Mouse (Mus musculus): ENCODE results near the gene Cerkl. TPM values are rescaled to one million over a fixed set of nuclear protein-coding genes. Genes with fewer than 3 reads are reported as not detected.

Cerkl gene
- polyA plus RNA-seq, 1 experiment from 2014 or later = 0.30 TPM

DNA sequence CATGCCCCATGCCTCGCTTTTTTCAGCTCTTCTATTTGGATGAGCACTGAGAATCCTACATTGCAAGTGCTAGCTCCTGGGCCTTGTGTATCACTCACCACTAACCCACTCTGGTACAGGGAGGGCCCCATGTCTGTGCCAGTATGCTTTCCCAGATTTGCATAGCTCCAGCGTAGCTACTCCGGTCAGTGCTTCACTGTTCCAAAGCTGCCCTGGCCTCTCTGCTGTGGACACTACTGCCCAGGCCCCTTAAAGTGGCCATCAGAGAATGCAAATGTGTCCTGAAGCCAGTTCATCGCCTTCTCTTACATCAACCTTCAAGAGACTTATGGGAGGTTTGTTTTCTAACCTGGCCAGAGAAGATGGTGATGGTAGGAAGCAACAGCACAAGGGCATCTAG is 86.7 kb downstream of the Cerkl start:
- no peak overlapping the region for H3K27ac ChIP-seq
- no peak overlapping the region for H3K4me2 ChIP-seq
- no peak overlapping the region for H3K4me3 ChIP-seq
- WGBS = 82% methylated on average over 4 of the region's 4 CpGs
- H3K4me1 ChIP-seq = no peaks in the 10 kb centered on the region
- ATAC-seq (ENCODE audit: borderline replicate concordance, extremely low read depth, low FRiP score, low TSS enrichment) = no peak
- no peak overlapping the region for H3K9ac ChIP-seq
- H3K9me3 ChIP-seq = no peaks in the 10 kb centered on the region
- no peaks in the 10 kb centered on the region for H3K27me3 ChIP-seq
- H3K36me3 ChIP-seq = no peaks in the 10 kb centered on the region

DNA sequence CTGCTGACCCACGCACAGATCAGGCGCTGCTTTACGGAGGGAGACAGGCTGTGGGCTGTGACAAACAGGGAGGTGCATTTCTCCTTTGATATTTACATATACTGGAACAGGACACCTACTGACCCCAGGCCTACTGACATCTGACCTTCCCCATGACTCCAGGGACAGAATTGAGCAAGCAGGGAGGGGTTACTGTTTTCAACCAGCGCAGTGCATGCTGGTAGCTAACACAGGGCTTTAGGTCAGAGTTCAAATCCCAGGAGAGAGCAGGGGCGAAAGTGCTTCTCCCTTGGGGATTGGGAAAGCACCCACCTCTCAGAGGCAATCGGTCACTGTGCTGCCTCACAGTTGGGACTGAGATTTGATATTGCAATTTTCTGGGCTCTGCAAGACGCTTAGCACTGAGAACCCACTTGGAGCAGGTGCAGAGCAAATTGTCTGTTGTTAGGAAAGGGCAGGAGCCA is 87.5 kb downstream of the Cerkl start:
- no peaks in the 10 kb centered on the region for H3K4me1 ChIP-seq
- H3K4me2 ChIP-seq = no peak overlapping the region
- WGBS = 55% methylated on average over 7 of the region's 7 CpGs
- ATAC-seq (ENCODE audit: borderline replicate concordance, extremely low read depth, low FRiP score, low TSS enrichment) = no peak; the same call in 1 of the 2 replicates
- no peak overlapping the region for H3K9ac ChIP-seq
- H3K4me3 ChIP-seq = no peak overlapping the region
- no peaks in the 10 kb centered on the region for H3K36me3 ChIP-seq
- H3K9me3 ChIP-seq = no peaks in the 10 kb centered on the region
- no peaks in the 10 kb centered on the region for H3K27me3 ChIP-seq
- H3K27ac ChIP-seq = no peak overlapping the region

DNA sequence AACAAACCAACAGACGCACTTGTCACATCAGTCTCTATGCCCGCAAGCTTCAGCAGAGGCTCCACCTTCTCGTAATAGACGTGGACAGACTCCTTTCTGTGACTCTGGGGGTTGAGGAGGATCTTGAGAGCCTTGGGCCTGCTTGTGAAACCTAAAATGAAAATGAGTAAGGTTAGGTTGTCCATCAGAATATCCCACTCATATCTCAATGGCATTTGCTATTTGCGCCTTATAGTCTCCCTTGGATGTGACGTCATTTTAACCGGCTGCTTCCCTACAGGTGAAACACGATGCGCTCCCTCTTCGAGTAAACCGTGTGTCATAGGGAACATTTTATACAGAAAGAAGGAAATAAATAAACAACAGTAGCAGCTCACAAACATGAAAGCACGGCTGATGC is 87.9 kb downstream of the Cerkl start:
- WGBS = 72% methylated on average over 12 of the region's 12 CpGs
- no peak overlapping the region for H3K27ac ChIP-seq
- no peak overlapping the region for H3K4me3 ChIP-seq
- H3K4me2 ChIP-seq = no peak overlapping the region
- H3K9ac ChIP-seq = no peak overlapping the region
- no peaks in the 10 kb centered on the region for H3K9me3 ChIP-seq
- no peaks in the 10 kb centered on the region for H3K36me3 ChIP-seq
- no peaks in the 10 kb centered on the region for H3K27me3 ChIP-seq
- ATAC-seq (ENCODE audit: borderline replicate concordance, extremely low read depth, low FRiP score, low TSS enrichment) = no peak
- H3K4me1 ChIP-seq = no peaks in the 10 kb centered on the region

DNA sequence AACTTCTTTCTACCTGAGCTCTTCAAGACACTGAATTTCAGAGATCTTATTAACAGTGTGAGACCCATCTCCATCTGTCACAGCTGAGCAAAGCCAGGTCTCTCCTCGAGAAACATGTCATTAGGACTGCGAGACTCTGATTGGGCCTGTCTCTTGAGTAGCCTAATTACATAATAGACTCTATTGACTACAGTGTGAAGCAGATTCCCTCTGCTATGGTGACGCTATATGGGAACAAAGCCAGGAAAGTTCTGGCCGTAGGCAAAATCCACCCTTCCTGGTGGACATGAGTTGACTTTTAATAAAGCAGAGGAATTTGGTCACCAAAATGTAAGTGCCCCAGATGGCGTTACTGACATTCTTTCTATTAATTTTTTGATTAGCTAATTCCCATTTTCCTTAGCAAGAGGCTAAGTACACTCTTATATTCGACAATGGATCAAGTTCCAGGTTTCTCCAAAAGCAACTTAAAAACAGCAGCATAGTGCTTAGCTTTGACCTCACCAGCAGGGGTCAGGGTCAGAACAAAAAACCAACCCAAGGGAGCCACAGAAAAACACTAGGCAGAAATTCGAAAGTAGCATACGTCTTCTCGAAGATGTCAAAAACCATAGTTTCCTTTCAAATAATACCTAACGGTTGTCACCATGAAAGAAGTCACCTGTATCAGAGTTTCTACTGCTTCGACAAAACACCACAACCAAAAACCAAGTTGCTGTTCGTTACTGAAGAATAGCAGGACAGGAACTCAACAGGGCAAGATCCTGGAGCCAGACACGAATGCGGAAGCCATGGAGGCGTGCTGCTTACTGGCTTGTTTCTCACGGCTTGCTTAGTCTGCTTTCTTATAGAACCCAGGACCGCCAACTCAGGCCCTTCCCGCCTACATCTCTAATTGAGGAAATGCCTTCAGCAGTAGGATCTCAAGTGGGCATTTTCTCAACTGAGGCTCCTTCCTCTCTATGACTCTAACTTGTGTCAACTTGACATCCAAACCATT is 88.8 kb downstream of the Cerkl start:
- Histone ChIP-seq H3K4me3 (no peak overlapping the region), H3K36me3 (no peaks in the 10 kb centered on the region), H3K4me2 (no peak overlapping the region), H3K9ac (no peak overlapping the region), H3K27me3 (no peaks in the 10 kb centered on the region), H3K9me3 (no peaks in the 10 kb centered on the region), H3K4me1 (no peaks in the 10 kb centered on the region), H3K27ac (no peak overlapping the region)
- WGBS = 71% methylated on average over 18 of the region's 18 CpGs
- no peak for ATAC-seq (ENCODE audit: borderline replicate concordance, extremely low read depth, low FRiP score, low TSS enrichment)

DNA sequence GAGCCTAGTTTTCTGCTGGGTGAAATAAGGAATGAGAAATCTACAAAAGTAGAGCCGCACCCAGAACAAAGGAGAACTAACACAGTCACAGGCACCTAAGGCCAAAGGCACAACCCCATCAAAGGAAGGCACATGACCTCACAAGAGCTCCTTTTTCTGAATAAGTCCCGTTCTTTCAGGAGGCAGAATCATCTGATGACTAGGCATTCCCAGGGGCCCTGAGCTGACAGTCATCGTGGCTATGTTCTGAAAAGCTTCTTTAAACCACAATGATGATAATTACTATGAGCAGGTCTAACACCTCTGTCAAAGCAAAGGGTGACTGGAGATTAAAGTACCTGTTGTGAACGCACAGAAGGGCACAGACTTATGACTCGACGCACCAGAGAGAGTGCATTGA is 92.7 kb downstream of the Cerkl start:
- H3K4me1 ChIP-seq = no peaks in the 10 kb centered on the region
- no peak overlapping the region for H3K4me3 ChIP-seq
- no peak overlapping the region for H3K27ac ChIP-seq
- no peak for ATAC-seq (ENCODE audit: borderline replicate concordance, extremely low read depth, low FRiP score, low TSS enrichment)
- no peak overlapping the region for H3K9ac ChIP-seq
- H3K4me2 ChIP-seq = no peak overlapping the region
- no peaks in the 10 kb centered on the region for H3K27me3 ChIP-seq
- 64% methylated on average over 6 of the region's 6 CpGs for WGBS
- H3K9me3 ChIP-seq = no peaks in the 10 kb centered on the region
- no peaks in the 10 kb centered on the region for H3K36me3 ChIP-seq

DNA sequence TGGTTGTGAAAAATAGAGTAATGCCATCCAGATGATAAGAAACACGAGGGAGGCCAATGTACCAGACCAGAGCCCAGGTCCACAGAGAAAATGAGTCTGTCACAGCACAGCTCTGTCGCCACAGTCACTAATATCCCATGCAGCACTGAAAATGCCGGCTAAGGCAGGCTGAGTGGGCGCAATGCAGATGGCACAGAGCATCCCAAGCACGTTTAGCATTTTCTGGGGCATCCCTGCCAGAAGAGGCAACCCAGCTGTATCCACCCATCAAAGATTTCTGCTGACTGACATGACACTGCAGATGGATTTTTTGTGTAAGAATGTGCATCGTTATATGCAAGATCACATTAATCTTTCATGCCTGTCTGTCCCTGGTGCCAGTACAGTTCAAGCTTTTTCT is 94.6 kb downstream of the Cerkl start:
- Histone ChIP-seq H3K36me3 (no peaks in the 10 kb centered on the region), H3K27ac (no peak overlapping the region), H3K4me1 (no peaks in the 10 kb centered on the region), H3K4me2 (no peak overlapping the region), H3K9me3 (no peaks in the 10 kb centered on the region), H3K9ac (no peak overlapping the region), H3K4me3 (no peak overlapping the region), H3K27me3 (no peaks in the 10 kb centered on the region)
- ATAC-seq (ENCODE audit: borderline replicate concordance, extremely low read depth, low FRiP score, low TSS enrichment) = no peak
- WGBS = 54% methylated on average over 6 of the region's 6 CpGs

DNA sequence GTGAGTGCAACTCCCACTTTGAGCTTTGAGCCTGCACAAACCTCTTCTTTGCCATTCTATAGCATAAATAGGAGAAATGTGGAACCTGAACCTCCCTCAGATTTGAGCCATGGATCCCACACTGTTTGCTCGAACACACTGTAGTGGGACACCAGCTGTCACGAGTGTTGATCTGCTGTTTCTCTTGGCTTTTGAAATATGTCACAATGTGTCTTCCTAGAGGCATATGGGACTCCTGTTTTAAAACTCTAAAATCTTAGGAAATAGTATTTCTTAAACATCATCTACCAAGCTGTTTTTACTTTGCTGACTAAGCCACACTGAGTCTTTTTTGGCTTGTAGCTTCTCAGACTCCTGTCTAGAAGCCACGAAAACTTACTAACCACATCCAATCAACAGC is 98.8 kb downstream of the Cerkl start:
- Histone ChIP-seq H3K4me2 (no peak overlapping the region), H3K4me3 (no peak overlapping the region), H3K9me3 (no peaks in the 10 kb centered on the region), H3K9ac (no peak overlapping the region), H3K27ac (no peak overlapping the region), H3K27me3 (no peaks in the 10 kb centered on the region), H3K4me1 (no peaks in the 10 kb centered on the region), H3K36me3 (no peaks in the 10 kb centered on the region)
- no peak for ATAC-seq (ENCODE audit: borderline replicate concordance, extremely low read depth, low FRiP score, low TSS enrichment)
- WGBS = 78% methylated on average over 3 of the region's 3 CpGs

DNA sequence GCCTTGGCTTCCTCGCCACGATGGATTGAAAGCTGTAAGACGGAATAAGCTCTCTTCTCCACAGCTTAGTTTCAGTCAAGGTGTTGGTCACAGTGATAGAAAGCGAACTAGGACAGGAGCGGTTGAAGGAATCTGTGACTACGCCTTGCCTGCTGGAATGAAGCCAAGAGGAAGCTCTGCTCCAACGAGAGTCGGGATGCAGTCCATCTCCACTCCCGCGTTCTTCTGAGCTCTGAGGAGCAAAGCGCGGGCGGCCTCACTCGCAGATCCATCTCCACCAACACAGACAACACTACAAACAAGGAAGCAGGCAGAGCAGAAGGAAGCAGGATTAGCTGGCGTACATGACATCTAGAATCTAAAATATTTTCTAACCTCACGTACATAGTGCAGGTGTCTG is 101.8 kb downstream of the Cerkl start:
- Histone ChIP-seq H3K9ac (no peak overlapping the region), H3K4me2 (no peak overlapping the region), H3K27me3 (no peaks in the 10 kb centered on the region), H3K27ac (no peak overlapping the region), H3K9me3 (no peaks in the 10 kb centered on the region), H3K4me3 (no peak overlapping the region), H3K4me1 (no peaks in the 10 kb centered on the region), H3K36me3 (no peaks in the 10 kb centered on the region)
- 81% methylated on average over 16 of the region's 16 CpGs for WGBS
- ATAC-seq (ENCODE audit: borderline replicate concordance, extremely low read depth, low FRiP score, low TSS enrichment) = no peak

DNA sequence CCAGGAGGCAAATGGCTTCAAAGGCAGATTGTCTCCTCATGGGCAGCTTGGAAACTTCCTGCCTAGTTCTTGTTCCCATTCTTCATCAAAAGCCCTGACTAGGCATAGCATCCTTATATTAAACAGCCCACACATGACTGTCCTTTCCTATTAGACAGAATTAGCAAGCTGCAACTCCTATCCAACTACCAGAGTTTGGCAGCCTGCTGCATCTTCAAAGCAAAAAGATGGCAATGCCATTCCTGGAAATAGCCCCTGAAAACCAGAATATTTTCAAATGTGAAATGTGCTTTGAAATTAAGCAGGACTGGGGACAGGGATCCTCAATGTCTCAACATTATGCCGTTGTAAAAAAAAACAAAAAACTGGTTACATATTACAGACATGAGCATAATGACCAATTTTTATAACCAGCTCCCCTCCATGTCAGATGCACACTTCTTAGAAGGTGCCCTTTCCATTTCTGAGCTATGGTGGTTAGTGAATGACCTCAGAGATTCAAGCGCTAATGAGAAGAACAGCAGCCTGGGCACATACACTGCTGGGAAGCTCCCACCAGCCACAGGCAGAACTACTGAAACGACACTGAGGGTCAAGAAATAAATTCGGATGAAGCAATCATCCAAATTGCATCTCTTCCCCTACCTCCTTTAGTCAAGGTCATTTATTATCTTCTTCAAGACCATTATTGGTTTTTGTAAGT is 104.3 kb downstream of the Cerkl start:
- Histone ChIP-seq H3K4me1 (no peaks in the 10 kb centered on the region), H3K36me3 (no peaks in the 10 kb centered on the region), H3K27me3 (no peaks in the 10 kb centered on the region), H3K4me3 (no peak overlapping the region), H3K9ac (no peak overlapping the region), H3K27ac (no peak overlapping the region), H3K4me2 (no peak overlapping the region), H3K9me3 (no peaks in the 10 kb centered on the region)
- WGBS = 78% methylated on average over 4 of the region's 4 CpGs
- no peak for ATAC-seq (ENCODE audit: borderline replicate concordance, extremely low read depth, low FRiP score, low TSS enrichment)

DNA sequence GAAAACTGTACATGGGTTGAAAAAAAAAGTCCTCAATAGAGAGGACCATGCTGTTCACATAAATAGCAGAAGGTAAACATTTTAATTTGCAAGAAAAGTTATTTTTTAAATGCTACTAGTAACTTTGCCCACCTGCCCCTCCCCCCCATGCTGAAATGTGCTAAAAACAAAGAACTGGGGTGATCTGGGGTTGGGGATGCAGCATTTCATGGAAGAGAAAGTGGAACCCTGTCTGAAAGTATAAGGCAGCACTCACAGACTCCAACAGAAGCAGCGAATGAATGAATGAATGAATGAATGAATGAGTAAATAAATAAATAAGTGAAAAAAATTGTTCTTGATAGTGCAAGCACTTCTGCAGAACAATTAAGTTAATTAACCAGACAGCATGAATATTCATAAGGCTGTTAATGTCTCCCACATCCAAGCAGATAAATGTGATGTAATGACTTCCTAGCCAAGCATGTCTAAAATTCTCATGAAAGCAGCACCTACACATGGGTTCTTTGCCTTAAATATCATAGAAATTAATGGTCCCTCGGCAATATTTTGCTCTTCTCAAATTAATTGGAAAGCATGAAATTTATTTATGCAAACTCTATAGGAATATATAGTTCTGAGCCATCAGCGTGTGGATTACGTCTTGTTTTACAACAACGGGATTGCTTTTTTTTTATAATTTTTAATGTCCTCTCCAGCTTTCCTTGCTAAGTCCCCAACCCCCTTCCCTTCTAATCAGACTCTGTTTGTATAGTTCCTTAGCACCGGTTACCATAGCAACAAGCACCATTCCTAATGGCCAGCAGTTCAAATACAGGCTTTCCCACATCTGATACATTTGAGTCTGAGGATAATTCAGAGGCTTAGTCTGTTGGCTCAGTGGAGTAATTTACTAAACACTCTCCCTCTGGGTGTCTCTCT is 105.1 kb downstream of the Cerkl start:
- H3K4me2 ChIP-seq = no peak overlapping the region
- 76% methylated on average over 6 of the region's 6 CpGs for WGBS
- H3K9me3 ChIP-seq = no peaks in the 10 kb centered on the region
- H3K4me1 ChIP-seq = no peaks in the 10 kb centered on the region
- no peaks in the 10 kb centered on the region for H3K27me3 ChIP-seq
- no peak overlapping the region for H3K9ac ChIP-seq
- no peaks in the 10 kb centered on the region for H3K36me3 ChIP-seq
- H3K4me3 ChIP-seq = no peak overlapping the region
- ATAC-seq (ENCODE audit: borderline replicate concordance, extremely low read depth, low FRiP score, low TSS enrichment) = no peak
- H3K27ac ChIP-seq = no peak overlapping the region

DNA sequence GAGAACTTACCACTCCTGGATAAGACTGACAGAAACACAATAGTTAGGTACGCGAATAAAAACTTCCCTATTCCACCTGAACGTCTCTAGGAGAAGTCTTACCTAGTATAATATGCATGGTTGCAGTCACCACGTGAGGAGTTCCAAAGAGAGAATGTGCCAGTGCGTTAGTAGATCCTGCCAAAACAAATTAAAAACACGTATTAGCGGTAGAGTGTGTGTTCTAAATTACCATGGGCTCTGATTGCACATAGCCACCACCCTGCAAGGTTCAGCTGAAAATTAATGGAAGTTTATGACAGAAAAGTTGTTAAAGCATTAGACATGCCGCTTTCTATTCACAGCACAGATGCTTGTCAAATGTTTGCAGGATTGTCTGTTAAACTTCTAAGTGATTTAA is 113.5 kb downstream of the Cerkl start:
- Histone ChIP-seq H3K36me3 (no peaks in the 10 kb centered on the region), H3K27me3 (no peaks in the 10 kb centered on the region), H3K9me3 (no peaks in the 10 kb centered on the region), H3K4me1 (no peaks in the 10 kb centered on the region), H3K27ac (no peak overlapping the region), H3K9ac (no peak overlapping the region), H3K4me2 (no peak overlapping the region), H3K4me3 (no peak overlapping the region)
- ATAC-seq (ENCODE audit: borderline replicate concordance, extremely low read depth, low FRiP score, low TSS enrichment) = no peak
- WGBS = 75% methylated on average over 8 of the region's 8 CpGs
